Mouse (Mus musculus) fibroblast of lung, adult 2 months (primary cell): ENCODE measurements around the gene Tac4.
A peak's percentile ranks its signal among the peaks of the same experiment; 100 is the strongest.

Experiments used
- DNase-seq: peaks from one replicate; pipeline ENCODE4 v3.0.0-alpha.2; 2011; ENCODE audit warnings: low read depth

The Tac4 gene

DNA sequence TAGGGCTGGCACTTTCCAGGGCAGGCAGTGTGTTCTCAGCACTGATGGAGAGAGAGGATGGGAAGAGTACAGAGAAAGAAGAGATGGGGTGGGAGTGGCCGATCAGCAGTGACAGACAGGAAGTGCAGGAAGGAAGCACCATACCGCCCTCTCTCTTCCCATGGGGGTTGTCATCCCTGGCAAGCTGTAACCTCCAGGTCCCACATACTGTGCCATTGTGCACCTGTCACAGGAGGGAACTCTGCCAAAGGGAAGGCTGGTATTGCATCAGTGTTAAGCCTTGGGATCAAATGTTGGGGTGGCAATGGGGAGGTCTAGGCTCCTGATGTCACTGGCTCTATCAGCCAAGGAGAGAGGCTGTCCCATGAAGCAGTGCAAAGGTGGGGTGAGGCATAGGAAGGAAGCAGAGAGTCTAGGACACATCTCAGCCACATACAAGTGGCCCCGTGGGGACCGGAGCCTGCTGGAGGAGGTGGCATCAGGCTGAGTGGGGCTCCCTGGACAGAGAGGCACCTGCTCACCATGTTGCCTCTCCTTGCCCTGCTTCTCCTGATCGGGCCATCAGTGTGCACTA is at the start of gene Tac4:
Gene Tac4 (plus strand): TSS at position 352 of the 574 bp plus-strand sequence.
- DNase-seq: no peak

- DNase-seq: no peak
Observed at GRCm38 (mm10) chr11:95213607-95214006, 47.7 kb upstream of the Tac4 start.

GRCm38 (mm10) chr11:95214305-95214704 is 47.0 kb upstream of the Tac4 start:
- DNase-seq: no peak

- no peak for DNase-seq
Observed at GRCm38 (mm10) chr11:95216193-95216592, 45.1 kb upstream of the Tac4 start.

DNA sequence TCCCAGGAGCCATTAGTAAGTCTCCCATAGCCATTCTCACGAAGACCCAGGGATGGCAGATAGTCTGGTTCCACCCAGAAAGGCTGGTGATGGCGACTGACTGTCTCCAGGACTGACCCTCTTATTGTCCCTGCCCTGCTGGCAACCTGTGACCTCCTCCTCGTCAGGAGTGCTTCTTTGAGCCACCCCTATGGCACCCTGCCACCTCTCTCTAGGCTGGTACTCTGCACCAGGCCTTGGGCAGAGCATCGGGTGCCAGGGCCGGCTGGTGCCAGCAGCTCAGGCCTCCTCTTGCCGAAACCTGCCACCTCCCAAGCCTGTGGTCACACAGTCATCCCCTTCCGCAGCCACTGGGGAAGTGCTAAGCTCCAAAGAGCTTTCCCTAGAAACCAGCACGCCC is 42.2 kb upstream of the Tac4 start:
- no peak for DNase-seq

- DNase-seq: no peak
Observed at GRCm38 (mm10) chr11:95223473-95223872, 37.9 kb upstream of the Tac4 start.

- DNase-seq: no peak
Observed at GRCm38 (mm10) chr11:95224124-95224893, 37.0 kb upstream of the Tac4 start.

- DNase-seq: no peak
Observed at GRCm38 (mm10) chr11:95225448-95225847, 35.9 kb upstream of the Tac4 start.

- DNase-seq: no peak
Observed at GRCm38 (mm10) chr11:95227467-95227866, 33.9 kb upstream of the Tac4 start.

DNA sequence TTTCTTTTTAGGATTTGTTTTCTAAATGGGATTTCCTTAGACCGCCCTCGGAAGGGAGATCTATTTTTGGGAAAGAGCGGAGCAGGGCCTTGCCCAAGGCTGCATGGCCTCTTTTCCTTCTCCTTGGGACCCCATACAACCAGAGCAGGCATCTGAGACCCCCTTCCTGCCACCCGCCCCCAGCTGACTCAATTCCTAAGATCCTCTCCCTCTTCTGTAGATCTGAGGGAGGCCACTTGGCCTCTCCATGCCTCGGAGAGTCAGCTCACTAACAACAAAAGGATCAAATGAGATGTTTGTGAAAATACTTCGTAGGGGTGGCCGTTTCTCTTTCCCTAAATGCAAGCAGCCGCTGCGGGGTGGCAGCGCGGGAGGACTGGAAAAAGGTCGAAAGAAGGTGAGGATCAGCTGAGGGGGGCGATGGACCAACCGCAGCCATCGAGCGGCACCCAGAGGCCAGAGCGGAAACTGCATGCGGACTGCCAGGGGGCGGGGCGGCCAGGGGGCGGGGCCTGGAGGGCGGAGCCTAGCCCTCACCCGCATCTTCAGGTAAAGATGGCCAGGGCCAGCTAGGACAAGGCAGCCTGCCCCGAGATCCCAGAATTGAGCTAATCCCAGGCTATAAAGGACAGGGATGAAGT is 29.5 kb upstream of the Tac4 start:
- DNase-seq: no peak

DNA sequence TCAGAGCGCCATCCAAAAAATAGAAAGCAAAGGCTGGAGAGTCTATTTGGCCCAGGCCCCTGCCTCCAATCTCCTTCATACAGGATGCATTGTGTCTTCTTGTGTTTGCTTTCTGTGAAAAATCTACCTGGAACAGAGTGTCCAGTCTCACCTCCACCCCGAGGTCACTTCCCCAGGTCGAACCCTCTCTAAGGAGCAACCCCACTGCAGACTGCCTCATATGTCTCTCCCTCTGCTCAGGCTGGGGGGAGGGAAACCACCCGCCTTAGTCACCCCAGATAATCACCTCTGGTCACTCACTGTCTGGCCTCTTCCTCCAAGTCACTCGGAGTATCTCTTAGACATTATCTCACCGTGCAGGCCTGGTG is 29.0 kb upstream of the Tac4 start:
- no peak for DNase-seq

DNA sequence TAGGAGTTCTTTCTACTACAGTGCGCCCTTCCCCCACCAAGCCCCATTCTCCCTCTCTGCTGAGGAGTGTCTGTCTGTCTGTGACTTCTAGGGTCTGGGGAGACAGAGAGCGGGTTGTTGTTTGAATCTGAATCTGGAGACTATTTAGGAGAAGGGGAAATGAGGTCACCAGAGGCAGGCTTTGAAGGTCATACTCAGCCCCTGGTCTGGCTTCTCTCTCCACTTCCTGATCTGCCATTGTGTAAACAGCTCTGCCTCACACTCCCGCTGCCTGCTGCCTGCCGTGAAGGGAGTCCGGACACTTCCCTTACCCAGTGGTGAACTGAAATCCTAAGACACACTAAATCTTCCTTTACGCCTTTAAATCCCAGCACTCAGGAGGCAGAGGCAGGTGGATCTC is 22.9 kb upstream of the Tac4 start:
- no peak for DNase-seq

DNA sequence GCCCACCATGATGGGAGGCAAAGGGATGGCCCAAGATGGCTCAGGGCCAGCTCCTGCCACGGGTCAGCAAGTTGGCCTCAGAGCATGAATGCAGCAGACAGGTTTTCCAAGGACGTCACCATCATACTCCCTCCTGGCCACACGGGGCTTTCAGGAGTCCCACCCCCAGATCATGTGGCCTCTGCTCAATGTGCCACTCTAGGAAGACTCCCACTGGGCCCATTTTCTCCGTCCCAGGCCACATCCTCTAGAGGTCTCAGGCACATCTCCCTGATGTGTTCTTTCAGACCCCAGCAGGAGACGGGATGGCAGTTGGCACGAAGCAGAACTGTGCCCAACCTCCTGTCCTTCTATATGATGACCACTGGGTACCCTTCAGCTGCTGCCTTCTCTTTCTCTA is 18.7 kb upstream of the Tac4 start:
- DNase-seq: no peak

GRCm38 (mm10) chr11:95245456-95245855 is 15.9 kb upstream of the Tac4 start:
- DNase-seq: no peak

GRCm38 (mm10) chr11:95247065-95247464 is 14.3 kb upstream of the Tac4 start:
- DNase-seq: no peak

- no peak for DNase-seq
Observed at GRCm38 (mm10) chr11:95250110-95250509, 11.2 kb upstream of the Tac4 start.

- DNase-seq: no peak
Observed at GRCm38 (mm10) chr11:95251295-95251694, 10.0 kb upstream of the Tac4 start.

DNA sequence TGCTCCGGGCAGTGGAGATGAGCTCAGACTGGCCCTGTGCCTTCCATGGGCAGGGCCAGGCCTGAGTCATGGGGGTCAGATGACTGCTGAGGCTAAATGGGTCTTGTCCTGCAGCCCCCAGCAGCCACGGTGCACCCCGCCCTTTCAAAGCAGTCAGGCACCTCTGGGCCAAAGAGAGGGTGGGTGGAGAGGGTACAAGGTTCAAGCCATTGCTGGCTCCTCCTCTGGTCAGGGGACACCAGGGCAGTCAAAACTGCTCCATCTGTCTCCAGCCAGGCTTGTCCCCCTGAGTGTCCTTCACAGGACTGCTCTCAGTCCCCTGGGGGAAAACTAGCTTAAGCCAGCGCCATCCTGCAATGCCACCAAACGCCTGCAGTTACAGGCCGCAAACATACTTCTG is 9.2 kb upstream of the Tac4 start:
- DNase-seq: no peak

DNA sequence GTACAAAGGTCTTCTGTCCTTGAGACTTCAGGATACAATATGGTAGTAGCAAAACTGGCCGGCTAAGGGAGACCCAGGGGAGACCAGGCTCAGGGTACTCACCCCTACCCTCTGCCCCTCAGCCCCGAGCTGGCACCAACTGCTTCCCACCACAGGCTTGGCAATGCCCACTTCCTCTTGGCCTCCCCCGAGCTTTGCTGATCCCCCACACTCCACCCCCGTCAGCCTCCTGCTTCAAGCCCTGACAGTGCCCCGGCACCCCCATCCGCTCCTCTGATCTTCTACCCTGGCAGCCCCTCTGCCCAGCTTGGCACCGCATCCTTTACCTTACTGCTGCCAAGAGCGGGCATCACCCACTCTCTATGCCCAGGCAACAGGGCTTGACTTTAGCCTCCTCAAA is 7.2 kb upstream of the Tac4 start:
- DNase-seq: no peak

DNA sequence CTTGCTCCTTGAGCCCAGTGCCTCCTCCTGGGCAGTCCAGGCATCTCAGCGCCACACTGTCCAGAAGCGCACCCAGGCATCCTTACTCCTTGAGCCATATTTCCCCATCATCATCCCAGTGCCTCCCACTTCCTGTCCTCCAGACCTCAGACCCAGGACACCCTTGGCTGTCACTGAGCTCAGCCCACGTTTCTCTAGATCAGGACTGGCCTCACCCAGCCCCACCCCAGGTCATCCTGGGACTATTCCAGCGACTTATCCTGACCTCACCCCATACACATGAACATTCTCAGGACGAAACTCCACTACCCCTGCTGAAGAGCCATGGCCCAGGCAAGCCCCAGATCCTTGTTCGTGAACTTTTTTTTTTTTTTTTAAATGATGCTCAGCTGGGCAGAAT is 5.6 kb upstream of the Tac4 start:
- DNase-seq: no peak

DNA sequence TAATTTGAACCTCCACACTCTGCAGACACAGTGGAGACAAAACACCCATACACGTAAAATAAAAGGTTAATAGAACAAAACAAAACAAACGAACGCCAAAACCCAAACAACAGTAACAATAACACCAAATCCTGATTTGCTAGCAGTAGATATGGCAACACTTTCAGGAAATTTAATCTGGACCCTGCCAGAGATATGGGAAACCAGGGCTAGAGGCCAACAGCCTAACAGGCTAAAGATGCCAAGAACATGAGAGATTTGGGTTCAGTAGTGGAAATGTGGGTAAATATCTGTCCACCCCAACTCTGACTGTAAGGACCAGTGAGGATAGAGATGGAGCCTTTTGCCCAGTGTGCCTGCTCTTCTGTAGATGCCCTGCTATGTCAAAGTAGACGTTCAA is 3.4 kb upstream of the Tac4 start:
- no peak for DNase-seq

DNA sequence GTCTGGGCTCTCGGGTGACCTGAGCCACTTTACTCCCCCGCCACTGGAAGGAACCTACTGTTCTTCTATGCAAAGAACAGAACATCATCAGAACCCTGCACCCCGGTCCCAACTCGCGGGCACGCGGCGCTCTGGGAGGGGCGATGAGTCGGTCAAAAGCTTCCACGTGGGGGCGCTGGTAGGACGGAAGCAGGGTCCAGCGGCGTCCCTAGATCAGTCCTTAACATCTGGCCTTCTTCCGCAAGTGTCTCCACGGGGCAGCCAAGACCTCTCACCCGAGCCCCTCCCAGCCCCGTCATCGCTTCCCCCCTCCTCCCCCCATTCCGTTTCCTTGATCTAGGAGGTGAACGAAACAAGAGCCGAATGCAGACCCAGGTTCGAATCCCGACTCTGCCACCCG is 2.8 kb upstream of the Tac4 start:
- DNase-seq: no peak

- DNase-seq: peak; percentile 82
Observed at GRCm38 (mm10) chr11:95259088-95259849, 2.1 kb upstream of the Tac4 start.
